Mouse (Mus musculus) heart, adult 11 months (tissue): Measurements from ENCODE around the gene Fchsd2.

Experiments used
- DNase-seq: peaks from one replicate; pipeline ENCODE4 v3.0.0; 2022

The Fchsd2 gene

DNA sequence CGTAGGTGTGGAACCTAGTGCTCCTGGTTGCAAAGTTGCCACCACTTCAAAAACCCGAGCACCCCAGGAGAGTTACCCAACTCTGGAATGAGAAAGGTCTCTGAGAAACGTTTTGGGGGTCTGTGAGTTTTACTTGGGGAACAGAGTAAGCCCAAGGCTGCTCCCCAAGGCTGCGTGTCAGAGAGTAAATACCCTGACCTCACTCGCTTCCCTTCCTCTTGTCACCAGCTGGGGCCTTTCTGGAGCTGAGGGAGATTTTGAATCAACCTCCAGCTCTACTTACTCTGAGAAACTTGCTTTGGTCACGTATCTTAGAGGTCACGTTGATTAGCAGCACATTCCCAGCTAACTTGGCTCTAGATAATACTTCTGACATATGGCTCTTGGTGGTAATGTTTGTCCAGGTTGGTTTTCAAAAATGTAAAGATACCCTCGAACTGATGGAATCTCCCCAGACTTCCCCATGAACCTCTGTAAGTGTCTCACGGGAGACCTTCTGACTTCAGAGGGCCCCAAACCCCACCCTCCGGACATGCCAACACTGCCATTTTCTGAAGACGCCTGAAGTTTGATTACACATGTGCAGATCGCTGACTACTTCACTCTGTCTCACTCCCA is 20.4 kb upstream of the Fchsd2 start:
- DNase-seq = no peak

DNA sequence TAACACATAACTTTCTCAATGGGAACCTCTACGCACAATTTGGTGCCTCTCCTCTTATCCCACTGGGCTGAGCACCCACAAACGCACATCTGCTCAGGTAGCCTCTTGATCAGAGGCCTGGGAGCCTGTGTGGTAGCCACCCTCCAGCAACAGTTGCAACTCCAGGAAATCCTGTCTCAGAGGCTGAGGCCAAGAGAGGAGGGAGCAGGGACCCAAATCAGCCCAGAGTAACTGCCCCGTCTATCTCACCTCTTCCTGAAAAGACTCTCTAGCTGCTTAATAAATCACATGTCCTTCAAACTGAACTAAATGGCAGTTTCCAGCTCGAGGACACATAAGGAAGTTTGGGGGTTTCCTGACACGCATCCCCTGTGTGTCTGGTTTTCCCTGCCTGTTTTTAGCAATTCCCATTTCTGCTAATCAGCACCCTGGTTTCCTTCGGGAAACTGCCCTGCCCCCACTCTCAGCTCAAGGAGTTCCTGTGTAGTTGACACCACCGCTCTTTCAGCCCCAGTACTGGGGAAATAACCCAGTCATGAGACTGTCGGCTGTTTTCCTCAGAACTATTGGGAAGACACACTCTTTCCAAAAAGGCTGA is 18.4 kb upstream of the Fchsd2 start:
- DNase-seq = peak; percentile 97

DNA sequence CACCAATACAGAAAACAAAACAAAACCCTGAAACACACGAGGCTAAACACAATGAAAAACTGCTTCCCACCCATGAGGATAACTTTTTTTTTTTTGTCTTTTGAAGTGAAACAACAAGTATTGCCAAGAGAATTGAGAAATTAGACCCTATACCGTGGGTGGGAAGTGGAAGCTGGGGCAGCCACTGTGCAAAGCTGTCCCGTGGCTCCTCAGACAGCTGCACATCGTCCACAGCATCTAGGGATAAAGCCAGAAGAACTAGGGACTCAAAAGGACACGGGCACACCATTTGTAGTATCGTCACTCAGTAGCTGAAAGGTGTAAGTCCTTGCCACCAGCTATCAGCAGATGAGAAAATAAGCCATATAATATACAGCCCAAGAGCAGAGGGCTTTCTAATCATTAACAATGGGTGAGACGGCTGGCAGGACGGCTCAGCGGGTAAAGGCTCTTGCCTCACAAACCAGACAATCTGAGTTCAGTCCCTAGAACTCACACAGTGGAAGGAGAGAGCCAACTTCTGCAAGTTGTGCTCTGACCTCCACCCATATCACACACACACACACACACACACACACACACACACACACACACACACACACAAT is 9.0 kb upstream of the Fchsd2 start:
- peak; percentile 95 for DNase-seq

DNA sequence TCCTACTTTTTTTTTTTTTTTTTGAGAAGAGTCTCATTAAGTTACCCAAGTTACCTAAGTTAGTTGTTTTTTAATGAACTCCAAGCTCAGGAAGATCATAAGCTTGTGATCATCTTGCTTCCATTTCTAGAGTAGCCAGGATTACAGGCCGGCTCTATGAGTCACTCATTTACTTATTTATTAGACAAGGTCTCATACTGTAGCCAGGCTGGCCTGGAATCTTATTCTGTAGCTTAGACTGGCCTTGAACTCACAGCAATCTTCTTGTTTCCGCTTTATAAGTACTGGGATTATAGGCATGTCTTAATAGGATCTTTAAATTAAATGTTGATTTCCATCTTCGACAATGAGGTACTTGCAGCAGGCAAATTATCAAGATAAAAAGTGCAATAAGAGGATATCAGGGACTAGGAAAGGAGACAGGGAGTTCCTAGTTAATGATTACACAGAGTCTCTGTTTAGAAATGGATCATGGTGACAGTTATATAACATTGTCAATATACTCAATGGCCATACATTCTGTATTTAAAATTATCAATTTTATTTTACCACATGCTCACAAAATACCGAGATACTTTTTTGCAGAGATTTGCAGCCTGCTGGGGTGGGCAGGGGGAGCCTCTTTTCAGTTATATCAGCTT is 7.7 kb upstream of the Fchsd2 start:
- DNase-seq = no peak

DNA sequence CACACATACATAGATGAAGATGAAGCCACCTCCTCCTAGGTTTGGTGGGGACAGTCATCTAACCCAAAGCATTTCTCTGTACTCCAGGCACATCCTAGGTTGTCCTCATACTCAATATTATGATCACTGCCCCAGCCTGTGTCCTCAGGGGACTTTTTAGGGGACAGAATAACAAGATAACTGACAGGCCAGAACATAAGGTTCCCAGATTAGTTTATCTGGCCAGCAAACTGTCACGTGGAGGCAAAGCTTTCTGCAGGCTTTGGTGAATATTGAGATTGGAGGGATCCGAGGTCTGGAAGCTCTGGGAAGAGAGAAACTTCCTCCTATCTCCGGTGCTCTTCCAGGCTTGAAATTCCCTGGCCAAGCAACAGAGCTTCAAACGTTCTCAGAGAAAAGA is 6.9 kb upstream of the Fchsd2 start:
- DNase-seq = peak; percentile 98

DNA sequence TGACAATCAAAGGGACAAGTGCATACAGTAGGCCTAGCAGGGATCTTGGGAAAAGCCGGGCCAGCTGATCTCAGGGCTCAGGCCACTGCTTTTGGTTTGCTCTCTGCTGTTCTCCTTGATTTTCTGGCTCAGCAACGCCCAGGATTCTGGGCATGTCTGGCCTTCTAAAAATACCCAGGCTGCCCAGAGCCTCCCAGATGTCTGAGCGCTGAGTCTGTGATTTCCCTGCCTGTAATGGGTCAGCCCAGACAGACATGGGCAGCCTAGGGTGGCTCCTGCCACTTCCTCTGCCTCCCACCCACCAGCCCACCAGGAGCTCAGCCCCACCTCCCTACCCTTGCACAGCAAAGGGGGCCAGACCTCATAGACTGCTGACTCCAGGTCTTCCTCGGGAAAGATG is 4.0 kb upstream of the Fchsd2 start:
- peak; percentile 97 for DNase-seq

DNA sequence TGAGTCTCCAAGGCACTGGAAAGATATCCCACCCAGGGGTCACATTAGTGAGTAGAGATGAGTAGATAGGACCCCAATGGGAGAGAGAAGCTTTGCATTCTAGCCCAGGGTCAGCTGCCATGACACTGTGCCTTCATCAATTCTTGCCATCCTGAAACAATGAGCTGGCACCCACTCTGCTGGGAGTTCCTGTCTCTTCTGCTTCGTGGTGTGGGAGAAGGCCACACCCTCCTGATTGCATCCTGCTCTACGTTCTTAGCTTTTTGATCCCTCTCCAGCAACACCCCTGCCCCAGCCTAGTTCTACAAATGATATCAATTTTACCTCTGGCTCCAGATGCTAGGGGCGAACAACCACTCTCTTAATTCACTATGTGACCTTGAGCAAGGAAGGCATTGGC is 3.4 kb upstream of the Fchsd2 start:
- DNase-seq = peak; percentile 95

DNA sequence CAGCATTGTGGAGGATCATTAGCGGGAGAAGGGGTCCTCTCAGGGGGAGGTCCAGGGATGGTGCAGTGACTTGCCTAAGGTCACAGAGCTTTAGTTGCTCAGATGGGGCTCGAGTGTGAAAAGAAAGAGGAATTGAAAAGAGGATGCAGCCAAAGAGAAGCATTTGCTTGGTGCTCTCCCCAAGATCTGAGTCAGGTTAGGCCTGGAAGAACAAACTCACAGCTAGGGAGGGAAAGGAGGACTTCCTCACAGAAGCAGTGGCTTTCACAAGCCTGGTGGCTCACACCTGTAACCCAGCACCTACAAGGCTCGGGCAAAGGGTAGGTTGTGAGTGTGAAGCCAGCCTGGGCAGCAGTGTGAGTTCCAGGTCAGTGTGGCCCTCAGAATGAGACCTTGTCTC is 568 bp downstream of the Fchsd2 start:
- DNase-seq = peak; percentile 92

DNA sequence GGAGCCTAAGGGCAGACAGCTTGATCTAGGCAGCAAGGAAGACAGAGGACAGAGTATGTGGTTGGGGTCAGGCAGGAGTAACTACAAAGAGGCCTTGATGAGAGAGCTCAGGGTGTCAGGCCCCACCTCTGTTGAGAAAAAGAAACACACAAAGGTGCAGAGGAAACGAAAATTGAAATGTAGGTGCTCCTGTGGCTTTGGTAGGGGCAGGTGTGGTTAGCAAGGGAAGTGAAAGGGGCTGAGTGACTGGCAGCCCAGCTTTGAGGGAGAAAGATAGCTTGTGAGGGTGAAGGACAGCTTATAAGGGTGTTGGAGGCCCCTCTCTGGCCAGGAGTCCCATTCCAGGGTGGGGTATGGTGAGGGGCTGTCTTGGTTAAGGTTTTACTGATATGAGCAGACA is 2.1 kb downstream of the Fchsd2 start:
- DNase-seq = no peak

DNA sequence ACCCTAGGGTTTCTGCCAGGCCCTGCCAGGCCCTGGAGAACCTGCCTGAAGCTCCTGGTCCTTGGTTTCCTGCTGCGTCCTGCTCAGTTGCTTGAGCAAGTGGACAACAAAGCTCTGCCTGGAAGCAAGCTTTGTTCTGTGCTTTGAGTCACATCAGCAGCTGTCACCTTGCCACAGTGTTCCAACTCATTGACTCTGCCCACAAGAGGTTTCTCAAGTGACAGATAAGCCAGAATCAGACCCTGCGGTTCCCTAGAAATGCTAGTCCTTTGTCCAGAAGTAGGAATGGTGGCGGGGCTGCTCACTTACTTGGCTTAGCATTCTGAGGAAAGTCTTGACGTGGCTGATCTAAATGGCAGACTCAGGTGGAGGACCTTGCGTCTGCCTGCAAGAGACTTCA is 2.9 kb downstream of the Fchsd2 start:
- no peak for DNase-seq

DNA sequence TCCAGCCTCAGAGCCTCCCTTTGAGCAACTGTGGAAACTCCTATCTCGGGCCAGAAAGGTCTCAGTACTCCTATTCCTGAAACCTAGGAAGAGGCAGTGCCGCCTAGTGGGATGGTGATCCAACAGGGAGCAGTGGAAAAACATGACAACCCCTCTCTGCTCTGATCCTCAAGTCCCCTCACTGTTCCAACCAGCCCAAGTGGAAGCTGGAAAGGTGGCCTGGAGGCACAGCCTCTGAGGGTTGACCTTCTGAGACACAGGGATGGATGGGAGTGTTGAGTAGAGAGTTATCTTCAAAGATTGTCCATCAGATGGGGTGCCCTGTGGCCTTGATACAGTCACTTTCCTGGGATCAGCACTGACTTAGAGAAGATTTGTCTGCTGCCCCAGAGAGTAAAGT is 3.9 kb downstream of the Fchsd2 start:
- peak; percentile 54 for DNase-seq

DNA sequence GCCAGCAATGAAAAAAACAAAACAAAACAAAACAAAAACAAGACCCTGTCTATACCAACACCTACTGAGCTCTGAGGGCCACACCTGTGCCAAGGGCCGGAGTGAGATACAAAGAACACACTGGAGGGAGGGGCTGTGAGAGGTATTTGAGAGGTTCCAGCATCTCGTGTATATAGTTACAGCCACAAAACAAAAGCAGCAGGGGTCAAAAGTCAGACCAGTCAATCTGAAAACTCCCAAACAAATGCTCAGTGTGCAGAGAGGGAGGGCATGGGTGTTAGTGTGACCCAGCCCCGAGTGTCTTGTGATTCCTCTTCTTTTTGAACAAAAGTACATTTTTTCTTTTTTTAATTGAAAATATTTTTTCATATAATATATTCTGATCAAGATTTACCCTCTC is 4.4 kb downstream of the Fchsd2 start:
- DNase-seq = peak; percentile 63

DNA sequence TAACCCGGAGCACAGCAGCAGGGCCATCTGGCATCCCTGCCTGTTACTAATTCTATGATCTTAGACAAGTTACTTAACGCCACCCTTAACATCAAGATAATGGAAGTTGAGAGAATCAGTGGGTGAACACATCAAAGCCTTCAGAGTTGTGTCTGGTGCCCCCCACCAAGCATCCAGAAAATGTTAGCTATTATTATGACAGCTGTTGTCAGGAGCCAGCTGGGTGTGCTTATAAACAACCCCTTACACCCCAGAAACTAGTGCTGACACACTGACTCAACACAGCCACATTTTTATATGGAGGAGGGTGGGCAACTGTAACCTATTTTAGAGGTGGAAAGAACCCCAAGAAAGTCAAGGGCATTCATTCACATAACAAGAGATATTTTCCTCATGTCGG is 7.3 kb downstream of the Fchsd2 start:
- DNase-seq = peak; percentile 72

DNA sequence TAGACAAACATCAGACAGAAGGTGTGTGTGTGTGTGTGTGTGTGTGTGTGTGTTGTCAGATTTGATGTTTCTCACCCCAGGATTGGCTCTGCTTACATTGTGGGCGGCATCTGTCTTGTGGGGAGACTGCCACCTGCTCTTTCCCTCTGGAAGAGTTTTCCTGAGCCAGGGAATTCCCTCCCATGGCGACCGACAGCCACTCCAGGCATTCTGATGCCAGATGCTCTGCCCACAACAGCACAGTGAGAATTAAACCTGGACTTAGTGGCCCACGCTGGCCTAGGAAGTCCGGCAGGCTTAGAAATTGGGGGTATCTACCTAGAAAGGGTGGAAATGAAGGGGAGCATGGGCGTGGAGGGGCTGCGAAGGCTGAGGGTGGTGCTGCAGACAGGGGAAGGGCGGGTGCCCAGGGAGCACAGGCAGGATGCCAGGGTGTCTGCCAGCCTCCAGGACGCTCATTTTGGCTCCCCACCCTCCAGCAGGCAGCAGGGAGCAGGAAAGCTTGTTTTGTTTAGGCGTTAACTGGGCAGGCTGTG is 8.6 kb downstream of the Fchsd2 start:
- DNase-seq = peak; percentile 96

DNA sequence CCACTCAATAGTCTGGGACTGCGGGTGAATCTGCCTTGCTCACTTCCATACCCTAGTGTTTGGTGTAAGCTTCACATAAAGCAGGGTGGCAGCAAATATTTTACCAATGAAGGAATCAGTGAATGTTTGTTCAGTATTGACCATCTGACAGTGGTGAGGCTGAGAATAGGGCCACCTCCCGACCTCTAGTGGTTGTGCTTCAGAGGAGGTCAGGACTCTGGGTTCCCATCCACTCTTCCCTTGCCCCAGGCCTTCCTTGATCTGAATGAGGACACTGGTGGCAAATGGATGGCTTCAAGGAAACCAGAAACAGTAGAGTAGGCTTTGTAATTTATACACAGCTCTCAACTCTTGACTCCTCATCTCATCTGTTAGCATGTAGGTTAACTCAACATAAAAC is 14.0 kb downstream of the Fchsd2 start:
- DNase-seq = peak; percentile 90

DNA sequence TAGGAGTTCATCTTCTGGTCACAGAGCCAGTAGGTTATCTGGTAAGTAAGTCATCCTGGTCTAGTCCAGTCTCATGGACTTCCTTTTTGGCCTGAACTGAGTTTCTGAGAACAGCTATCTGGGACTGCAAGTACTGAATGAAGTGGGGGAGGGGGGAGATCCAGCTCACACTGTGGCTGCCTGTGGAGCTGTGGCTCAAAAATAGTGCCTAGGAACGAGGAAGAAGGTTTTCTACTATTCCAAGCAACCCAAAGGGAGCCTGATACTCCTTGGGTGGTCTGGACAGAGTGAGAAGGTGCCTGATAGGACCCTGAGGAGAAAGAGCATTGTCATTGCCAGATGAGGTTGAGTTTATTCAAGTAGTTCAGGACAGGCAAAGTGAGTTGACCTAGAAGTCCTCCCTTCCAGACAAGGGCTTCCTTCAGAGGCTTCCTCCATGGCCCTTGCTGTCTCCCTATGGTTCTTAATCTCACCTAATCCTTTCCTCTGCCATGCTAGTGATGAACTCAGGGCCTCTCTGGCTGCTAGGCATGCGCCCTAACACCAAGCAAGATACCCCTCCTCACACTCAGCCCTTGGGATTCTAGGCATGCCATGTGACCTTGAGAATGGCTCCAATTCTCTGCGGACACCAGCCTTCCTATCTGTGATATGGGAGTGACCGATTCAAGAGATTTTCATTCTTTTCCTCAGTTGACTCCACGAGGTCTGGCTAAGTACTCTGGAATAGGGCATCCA is 14.6 kb downstream of the Fchsd2 start:
- peak; percentile 94 for DNase-seq

DNA sequence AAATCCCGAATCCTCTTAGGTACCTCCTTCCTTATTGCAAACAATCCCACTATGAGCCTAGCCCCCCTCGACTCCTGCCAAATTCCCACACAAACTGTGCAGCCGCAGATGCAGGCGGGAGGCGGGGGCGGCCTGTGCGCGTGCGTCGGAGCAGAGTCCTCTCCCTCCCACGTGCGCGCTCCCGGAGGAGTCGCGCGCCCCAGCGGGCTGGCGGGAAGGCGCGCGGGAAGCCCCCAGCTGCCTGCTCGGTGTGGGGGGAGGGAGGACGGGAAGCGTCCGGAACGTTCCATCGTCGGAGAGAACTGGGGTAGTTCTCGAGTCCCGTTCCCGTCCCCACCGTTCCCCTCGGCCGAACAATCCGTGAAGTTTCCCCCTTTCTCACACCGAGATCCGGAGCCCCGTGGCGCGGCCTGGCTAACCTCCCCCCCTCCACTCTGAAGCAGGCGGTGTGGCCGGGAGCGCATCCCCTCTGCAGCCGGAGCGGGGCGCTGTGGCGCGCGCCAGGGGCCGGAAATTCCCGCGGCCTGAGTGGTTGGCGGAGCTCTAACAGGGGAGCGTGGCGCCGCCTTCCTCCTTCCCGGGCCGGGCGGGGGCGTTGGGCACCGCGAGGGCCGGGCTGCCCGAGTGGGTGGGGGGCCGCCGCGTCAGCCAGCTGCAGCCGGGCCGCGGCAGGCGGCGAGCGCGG is 15.4 kb downstream of the Fchsd2 start:
- peak; percentile 100 for DNase-seq

DNA sequence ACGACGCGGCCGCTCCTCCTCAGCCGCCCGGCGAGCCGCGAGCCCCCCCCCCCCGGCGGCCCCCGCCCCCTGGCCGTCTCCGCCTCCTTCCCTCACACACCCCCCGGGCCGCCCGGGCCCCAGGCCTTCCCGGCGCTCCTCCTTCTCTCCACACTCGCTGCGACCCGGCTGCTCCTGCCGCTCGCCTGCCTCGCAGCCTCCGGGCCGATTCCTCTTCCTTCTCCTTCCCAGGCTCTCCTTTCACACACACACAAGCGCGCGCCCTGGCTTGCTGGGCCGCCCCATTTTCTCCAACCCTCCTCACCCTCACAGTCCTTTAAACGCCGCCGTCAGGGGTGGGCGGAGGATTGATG is 16.0 kb downstream of the Fchsd2 start:
- DNase-seq = no peak

DNA sequence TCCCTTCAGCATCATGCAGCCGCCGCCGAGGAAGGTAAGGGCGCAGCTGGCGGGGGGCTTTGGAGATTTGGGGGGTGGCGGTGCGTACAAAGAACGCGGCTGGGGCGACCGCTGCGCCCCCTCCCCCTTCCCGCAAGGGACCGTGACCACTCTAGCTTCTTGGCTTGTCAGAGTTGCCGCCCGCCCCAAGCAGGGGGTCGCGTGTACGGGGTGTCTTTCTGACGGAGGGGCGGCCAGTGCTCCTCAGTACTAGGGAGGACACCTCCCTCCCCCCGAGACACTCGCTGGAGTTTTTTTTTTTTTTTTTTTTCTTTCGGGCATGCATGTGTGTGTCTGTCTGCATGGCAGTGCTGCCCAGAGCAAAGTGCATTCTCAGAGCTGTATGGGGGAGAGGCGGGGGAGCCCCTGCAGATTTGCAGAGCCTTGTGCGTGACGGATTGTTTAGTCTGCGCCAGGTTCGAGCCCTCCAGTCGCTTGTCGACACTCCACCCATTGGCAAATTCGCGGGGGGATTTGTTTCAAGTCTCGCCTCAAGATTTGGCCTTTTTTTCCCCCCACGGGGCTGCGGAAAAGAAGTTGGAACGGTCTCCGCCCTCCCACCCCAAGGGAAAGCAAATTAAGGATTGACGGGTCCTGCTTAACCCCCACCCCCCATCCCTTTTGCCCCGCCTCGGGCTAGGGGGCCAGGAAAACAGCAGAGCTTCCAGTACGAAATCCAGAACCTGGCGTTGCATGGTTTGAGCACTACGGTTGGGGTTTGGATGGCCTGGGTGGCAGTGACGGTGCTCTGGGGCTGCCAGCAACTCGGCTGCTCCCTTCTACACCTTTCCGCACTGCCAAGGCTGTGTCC is 16.6 kb downstream of the Fchsd2 start:
- peak; percentile 96 for DNase-seq

DNA sequence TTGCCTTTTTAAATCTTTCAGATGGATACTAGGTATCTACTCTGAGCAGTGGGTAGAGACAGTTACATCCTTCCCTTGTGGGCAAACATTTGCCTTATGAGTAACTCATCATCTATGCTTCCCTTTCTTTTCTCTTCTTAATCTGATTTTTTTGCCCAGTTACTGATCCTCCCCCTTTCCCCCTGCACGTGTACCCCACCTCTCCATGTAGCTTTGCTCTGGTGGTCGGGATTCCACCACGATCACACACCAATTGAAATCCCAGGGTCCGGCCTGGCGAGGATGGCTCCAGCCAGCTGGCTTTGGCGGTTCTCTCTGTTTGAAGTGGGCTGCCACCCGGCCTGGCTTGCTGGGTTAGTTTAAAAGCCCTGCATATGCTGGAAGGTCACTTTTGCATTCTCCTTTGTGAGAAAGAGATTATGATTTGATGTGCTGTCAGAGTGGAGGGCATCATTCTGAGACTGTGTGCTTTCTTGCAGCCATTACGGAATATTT is 17.2 kb downstream of the Fchsd2 start:
- peak; percentile 91 for DNase-seq

DNA sequence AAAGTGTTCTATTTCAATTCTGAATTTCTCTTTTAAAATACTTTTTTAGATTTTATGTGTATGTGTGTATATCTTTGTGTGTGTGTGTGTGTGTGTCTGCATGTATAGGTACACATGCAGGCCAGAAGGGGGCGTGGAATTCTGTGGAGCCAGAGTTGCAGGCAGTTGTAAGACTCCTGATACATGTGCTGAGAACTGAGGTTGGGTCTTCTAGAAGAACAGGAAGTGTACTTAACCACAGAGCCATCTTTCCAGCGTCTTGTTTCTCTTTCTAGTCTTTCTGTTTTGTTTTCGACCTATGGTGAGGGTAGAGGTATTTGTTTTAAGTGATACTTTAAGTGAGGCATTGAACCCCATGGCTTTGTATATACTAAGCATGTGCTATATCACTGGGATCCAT is 20.7 kb downstream of the Fchsd2 start:
- peak; percentile 48 for DNase-seq

DNA sequence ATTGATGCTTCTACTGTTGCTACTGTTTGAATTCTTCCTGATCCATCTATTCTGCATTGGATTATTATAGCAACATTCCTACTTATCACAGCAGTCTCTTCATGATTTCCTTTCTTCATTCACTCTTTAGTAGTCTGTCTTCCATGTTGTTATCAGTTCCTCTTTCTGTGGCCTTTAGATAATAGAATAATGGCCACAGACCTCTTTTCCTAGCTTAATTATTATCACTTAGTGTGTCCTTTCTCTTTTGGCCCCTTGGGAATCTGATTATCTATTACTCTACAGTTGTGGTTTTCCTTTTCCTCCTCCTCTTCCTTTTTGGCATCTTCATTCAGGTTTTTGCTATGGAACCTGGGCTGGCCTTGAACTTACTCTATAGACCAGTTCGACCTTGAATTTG is 21.7 kb downstream of the Fchsd2 start:
- peak; percentile 27 for DNase-seq
